Mouse (Mus musculus): Measurements from ENCODE around the gene Fam83e.

DNA sequence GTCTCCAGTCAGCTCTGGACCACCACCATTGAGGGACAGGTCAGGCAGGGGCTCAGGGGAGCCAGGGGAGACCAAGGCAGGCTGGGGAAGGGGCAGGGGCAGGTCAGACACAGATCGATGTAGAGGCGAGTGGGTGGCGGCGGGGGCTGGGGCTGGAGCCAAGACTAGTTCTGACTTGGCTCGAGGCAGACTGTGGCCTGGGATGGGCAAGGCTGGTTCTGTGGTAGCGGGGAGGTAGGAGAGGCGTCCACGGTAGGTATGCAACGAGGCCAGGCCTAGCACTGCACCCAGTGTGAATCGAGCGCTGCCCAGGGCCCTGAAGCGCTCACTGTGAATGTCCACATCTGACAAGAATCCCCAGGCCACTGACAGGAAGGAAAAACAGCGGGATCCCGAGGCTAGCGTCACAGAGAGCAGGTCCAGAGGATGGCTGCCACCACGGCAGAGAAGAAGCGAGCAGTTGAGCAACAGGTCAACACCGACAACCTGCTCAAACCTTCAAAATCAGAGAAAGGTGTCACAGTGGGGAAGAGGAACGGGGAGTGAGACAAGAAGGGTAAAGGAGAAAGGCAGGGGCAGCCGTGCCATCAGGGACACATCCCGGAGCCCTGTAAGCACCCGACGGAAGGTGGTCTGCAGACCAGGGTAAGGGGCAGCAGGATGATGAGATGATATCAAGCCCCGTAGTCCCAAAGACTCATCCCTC lies 9.5 kb upstream of the Fam83e start:
- no peak for TF ChIP-seq EP300 (IDR thresholded peaks at IDR 0.05; ENCODE audit: low read depth in 1 of 2, low read length in 2 of 2)
- TF ChIP-seq RCOR1 (IDR thresholded peaks at IDR 0.05; ENCODE audit: low read depth, low read length), result no peak
- no peak for TF ChIP-seq POLR2A (IDR thresholded peaks at IDR 0.05; ENCODE audit: control insufficient read depth in 1 of 2, insufficient read depth in 1 of 2, low read depth in 1 of 2, low read length in 2 of 2, poor library complexity in 1 of 2)
- no peak for TF ChIP-seq BHLHE40 (IDR thresholded peaks at IDR 0.05; ENCODE audit: borderline replicate concordance, low read depth, low read length)
- no peak for TF ChIP-seq CTCF (IDR thresholded peaks at IDR 0.05 in 2 of 3, conservative IDR thresholded peaks at IDR 0.05 in 1 of 3; ENCODE audit: control insufficient read depth in 1 of 3, insufficient read depth in 1 of 3, low read depth in 2 of 3, low read length in 3 of 3, poor library complexity in 1 of 3, severe bottlenecking in 1 of 3)

Measured in MEL (cell line).